Mouse (Mus musculus): ENCODE results near the gene Phactr3. TPM values are rescaled to one million over a fixed set of nuclear protein-coding genes. Genes with fewer than 3 reads are reported as not detected.
A peak's percentile ranks its signal among the peaks of the same experiment; 100 is the strongest.
"Not testable (repeated sequence)": the region's sequence is repeated elsewhere in the genome, so short reads cannot be mapped to it uniquely, and the experiment has no call there.

The Phactr3 gene
- total RNA-seq, 4 experiments from 2014 or later = 0.24 to 0.31 TPM; not detected in 2

- DNase-seq (ENCODE audit: low spot score in 2 of 2) = no peak
Measured at GRCm38 (mm10) chr2:178326750-178327465, 208.1 kb downstream of the Phactr3 start.

DNA sequence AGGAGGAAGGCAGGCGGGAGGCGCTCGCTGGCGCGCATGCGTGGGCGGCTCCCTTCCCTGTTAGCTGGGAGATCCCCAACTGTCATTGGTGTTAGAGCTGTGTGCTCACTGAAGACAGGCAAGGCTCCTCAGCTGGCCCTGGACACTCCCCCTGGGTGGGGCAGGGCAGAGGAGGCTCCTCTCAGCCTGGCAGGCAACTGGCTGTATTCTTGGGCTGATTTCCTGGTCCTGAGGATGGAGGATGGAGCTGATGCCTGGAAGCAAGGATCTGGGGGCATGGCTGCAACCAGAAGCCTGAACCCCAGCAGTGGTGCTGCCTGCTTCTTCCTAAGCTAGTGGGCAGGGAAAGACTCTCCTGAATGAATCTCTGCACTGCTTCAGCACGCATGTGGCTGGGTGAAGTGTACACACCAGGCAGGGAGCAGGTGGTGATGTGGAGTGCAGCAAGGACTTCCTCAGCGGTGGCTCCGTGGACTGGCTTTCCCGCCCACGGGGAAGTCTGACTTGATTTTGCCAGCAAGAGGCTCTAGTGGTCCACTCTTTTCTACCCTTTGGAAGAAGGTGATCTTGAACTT is 208.8 kb downstream of the Phactr3 start:
- peak; percentile 19 to 32 for DNase-seq (ENCODE audit: low spot score in 2 of 2)

DNA sequence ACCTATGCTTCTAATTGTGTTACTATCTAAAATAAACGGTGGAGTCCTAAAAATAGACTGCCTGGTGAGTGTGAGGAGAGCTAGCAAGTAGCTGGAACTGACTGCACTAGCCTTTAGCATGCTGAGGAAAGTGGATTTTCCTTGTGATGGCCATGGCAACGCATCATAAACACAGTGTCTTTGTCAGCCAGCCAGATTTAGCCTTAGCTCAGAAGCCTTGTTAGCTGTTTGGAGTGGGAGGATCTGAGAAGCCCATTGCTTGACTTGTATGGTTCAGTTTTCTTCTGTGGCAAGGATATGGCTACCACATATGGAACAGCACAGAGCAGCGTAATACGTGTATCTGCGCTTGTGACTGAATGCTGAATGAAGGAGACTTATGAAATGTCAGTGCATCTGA is 210.8 kb downstream of the Phactr3 start:
- DNase-seq (ENCODE audit: low spot score in 2 of 2) = no peak

- DNase-seq (ENCODE audit: low spot score in 2 of 2) = no peak
Measured at GRCm38 (mm10) chr2:178329986-178330385, 211.2 kb downstream of the Phactr3 start.

- DNase-seq (ENCODE audit: low spot score in 2 of 2) = no peak
Measured at GRCm38 (mm10) chr2:178337878-178338277, 219.1 kb downstream of the Phactr3 start.

DNA sequence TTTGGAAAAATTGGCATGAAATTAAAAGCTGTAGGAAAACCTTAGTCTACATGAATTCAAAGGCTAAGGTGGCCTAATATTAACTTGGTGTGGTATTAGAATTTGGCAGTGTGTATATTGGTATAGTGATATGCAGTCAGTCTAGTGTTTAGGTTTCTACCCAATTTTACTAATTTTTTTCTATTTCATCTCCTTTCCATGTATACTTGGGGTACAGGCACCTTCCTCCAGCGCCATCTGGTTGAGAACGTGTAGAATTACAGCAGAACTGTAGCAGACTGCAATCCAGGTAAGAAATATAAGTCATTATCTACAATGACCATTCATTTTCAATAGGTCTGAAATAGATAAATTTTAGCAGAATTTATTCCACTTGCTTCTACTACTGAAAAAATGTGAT is 220.3 kb downstream of the Phactr3 start:
- no peak for DNase-seq (ENCODE audit: low spot score in 2 of 2)

DNA sequence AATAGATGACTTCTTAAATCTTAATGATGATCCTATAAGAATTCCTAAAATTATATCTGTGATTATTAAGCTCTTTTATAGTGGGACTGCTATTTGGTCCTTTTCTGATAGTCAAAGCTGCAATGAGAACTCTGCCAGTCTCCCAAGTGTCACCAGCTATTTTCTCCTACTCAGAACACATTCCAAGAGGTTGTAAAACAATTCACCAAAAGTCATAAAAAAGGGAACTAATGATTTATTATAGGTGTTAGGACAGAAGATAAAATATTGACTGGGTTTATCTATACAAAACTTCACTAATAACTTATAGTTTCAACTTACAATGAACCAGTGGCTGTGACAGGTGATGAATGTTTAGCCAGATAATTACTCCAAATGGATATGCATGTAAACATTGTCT is 223.3 kb downstream of the Phactr3 start:
- DNase-seq (ENCODE audit: low spot score in 2 of 2) = not testable (repeated sequence)

DNA sequence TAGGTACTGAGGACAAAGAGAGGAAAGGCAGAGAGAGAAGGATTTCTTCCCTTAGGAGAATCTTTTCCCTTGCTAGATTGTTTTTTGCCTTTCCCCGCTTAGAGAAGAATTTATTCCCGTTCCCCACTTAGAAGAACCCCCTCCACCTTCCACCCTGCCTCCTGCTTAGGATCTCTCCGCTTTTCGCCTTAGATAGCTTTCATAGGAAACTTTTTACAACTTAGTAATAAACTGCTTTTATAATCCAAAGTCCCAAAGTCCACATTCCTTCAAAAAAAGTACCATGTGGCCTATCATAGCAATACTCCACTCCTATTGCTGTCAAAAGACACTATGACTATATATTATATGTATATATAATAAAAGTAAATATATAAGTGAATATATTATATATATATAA is 223.8 kb downstream of the Phactr3 start:
- DNase-seq (ENCODE audit: low spot score in 2 of 2) = no peak

Other genes starting within 250 kb of the Phactr3 start
- 1 to 10 TPM; 2.5 to 5.5 (median 4.8) TPM for gene Gm14327, start 221.9 kb upstream of the Phactr3 start, total RNA-seq (2022)
- under 1 TPM in 3 of 4 experiments, not detected in 1; 0.76 to 0.94 (median 0.82) TPM for gene Zfp972, start 193.4 kb upstream of the Phactr3 start, total RNA-seq (2022)
- 10 to 100 TPM; 36.0 to 51.9 (median 39.5) TPM for gene Gm14326, start 161.7 kb upstream of the Phactr3 start, total RNA-seq (2022)
- gene Zfp971, start 95.7 kb upstream of the Phactr3 start, total RNA-seq (2022) = 10 to 100 TPM; 26.2 to 38.7 (median 34.9) TPM
- 10 to 100 TPM in 3 of 4 experiments, 1 to 10 TPM in 1; 8.4 to 13.0 (median 11.8) TPM for gene Zfp931, start 40.5 kb upstream of the Phactr3 start, total RNA-seq (2022)

Measured in gastrocnemius, adult 8-10 months (tissue).